Mouse (Mus musculus) erythroblast, embryonic 14.5 days (primary cell): ENCODE results near the gene Dnajb3. TPM values are rescaled to one million over a fixed set of nuclear protein-coding genes. Genes with fewer than 3 reads are reported as not detected.

Source experiments
- H3K27me3 ChIP-seq: 2 replicates; pipeline ENCODE4 v1.6.1; 2012; ENCODE audit warnings: inconsistent platforms; ENCODE audit not compliant: control insufficient read depth
- H3K36me3 ChIP-seq: 2 replicates; pipeline ENCODE4 v1.6.1; 2012; ENCODE audit warnings: mild to moderate bottlenecking, inconsistent platforms; ENCODE audit not compliant: control insufficient read depth
- H3K4me1 ChIP-seq: 2 replicates; pipeline ENCODE4 v1.6.1; 2012; ENCODE audit warnings: inconsistent platforms; ENCODE audit not compliant: control insufficient read depth
- H3K4me3 ChIP-seq: replicated peaks from 2 replicates; pipeline ENCODE3; 2012; ENCODE audit warnings: moderate library complexity, mild to moderate bottlenecking, inconsistent platforms
- H3K9me3 ChIP-seq: 2 replicates; pipeline ENCODE4 v1.6.1; 2012; ENCODE audit warnings: low read length, inconsistent platforms, mixed read lengths; ENCODE audit not compliant: control insufficient read depth
- GATA1 ChIP-seq: IDR thresholded peaks from 2 replicates; pipeline ENCODE4 v1.6.1; 2012; ENCODE audit warnings: low read length, inconsistent platforms, mixed read lengths
- TAL1 ChIP-seq: IDR thresholded peaks from 3 replicates; pipeline ENCODE4 v1.6.1; 2012; ENCODE audit warnings: low read length, inconsistent platforms, mixed read lengths
- polyA plus RNA-seq: library from polyadenylated mRNA; stranded (reverse); fragments of >175 nt; gene quantifications from 2 replicates; pipeline ENCODE4 v1.2.3, GENCODE M21; 2012

Gene Dnajb3
- polyA plus RNA-seq, 1 experiment, result 5.5 TPM

GRCm38 (mm10) chr1:88219054-88219453, 13.5 kb upstream of the Dnajb3 start:
- Histone ChIP-seq H3K4me1 (no peaks in the 10 kb centered on the region), H3K27me3 (no peaks in the 10 kb centered on the region), H3K4me3 (no peak overlapping the region), H3K9me3 (peaks cover 14% of the 10 kb centered on the region), H3K36me3 (no peaks in the 10 kb centered on the region)
- TF ChIP-seq GATA1, result no peak
- no peak for TF ChIP-seq TAL1

- Histone ChIP-seq H3K36me3 (no peaks in the 10 kb centered on the region), H3K4me3 (no peak overlapping the region), H3K9me3 (peaks cover 16% of the 10 kb centered on the region), H3K27me3 (no peaks in the 10 kb centered on the region), H3K4me1 (peaks cover 3% of the 10 kb centered on the region; the same call in 1 of the 2 replicates)
- no peak for TF ChIP-seq GATA1
- no peak for TF ChIP-seq TAL1
Observed at GRCm38 (mm10) chr1:88218591-88218990, 13.0 kb upstream of the Dnajb3 start.

DNA sequence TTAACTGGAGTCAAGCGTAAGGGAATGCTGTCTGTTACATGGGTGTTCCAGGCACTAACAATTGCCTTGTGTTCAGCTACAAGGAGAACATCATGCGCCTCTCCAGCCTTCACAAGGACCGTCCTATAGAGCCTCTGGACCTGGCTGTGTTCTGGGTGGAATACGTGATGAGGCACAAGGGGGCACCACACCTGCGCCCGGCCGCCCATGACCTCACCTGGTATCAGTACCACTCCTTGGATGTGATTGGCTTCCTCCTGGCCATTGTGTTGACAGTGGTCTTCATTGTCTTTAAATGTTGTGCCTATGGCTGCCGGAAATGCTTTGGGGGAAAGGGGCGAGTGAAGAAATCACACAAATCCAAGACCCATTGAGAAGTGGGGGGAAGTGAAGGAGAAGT, 12.5 kb upstream of the Dnajb3 start:
- TF ChIP-seq GATA1, result no peak
- no peak for TF ChIP-seq TAL1
- H3K27me3 ChIP-seq, result no peaks in the 10 kb centered on the region
- peaks cover 16% of the 10 kb centered on the region for H3K9me3 ChIP-seq
- no peak overlapping the region for H3K4me3 ChIP-seq
- H3K4me1 ChIP-seq, result peaks cover 3% of the 10 kb centered on the region; the same call in 1 of the 2 replicates
- H3K36me3 ChIP-seq, result no peaks in the 10 kb centered on the region

DNA sequence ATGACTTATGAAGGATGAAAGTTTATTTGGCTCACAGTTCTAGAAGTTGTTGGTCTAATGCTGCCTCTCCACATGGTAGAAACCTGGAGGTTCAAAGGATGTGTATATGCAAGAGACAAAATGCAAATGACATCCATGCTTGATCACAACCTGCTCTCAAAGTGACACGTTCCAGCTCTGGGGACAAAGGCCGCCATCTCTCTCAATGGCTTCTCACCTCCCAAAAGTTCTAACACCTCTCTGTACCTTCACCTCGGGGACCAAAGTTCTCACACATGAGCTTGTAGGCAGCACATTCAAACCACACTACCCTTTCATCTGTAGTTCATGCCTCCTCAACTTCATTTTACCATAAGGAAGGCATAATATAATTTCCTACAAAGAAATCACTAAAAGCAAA, 12.0 kb upstream of the Dnajb3 start:
- Histone ChIP-seq H3K9me3 (peaks cover 16% of the 10 kb centered on the region), H3K27me3 (no peaks in the 10 kb centered on the region), H3K4me3 (no peak overlapping the region), H3K4me1 (peaks cover 3% of the 10 kb centered on the region; the same call in 1 of the 2 replicates), H3K36me3 (no peaks in the 10 kb centered on the region)
- TF ChIP-seq TAL1, result no peak
- TF ChIP-seq GATA1, result no peak

GRCm38 (mm10) chr1:88217144-88217543, 11.6 kb upstream of the Dnajb3 start:
- Histone ChIP-seq H3K4me1 (peaks cover 3% of the 10 kb centered on the region; the same call in 1 of the 2 replicates), H3K4me3 (no peak overlapping the region), H3K27me3 (no peaks in the 10 kb centered on the region), H3K36me3 (no peaks in the 10 kb centered on the region), H3K9me3 (peaks cover 16% of the 10 kb centered on the region)
- TF ChIP-seq GATA1 (no peak), TAL1 (no peak)

DNA sequence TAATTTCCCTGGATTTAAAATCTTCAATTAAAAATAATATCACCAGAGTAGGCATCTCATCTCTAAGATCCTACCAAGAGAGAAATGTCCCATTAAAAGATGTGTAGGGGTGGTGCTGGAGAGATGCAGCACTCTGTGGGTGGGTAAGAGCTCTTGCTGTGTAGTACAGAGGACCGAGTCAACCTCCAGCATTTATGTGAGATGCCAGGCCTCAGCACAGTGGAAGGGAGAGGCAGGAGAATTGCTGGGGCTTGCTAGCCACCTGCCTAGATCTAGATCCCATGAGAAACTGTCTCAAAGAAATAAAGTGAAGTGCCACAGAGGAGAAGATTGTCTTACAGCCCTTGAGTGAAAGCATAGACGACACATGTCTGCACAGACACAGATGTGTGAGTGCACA, 11.0 kb upstream of the Dnajb3 start:
- H3K4me3 ChIP-seq, result no peak overlapping the region
- H3K36me3 ChIP-seq, result no peaks in the 10 kb centered on the region
- H3K9me3 ChIP-seq, result peaks cover 21% of the 10 kb centered on the region
- TF ChIP-seq GATA1, result no peak
- peaks cover 3% of the 10 kb centered on the region; the same call in 1 of the 2 replicates for H3K4me1 ChIP-seq
- H3K27me3 ChIP-seq, result no peaks in the 10 kb centered on the region

DNA sequence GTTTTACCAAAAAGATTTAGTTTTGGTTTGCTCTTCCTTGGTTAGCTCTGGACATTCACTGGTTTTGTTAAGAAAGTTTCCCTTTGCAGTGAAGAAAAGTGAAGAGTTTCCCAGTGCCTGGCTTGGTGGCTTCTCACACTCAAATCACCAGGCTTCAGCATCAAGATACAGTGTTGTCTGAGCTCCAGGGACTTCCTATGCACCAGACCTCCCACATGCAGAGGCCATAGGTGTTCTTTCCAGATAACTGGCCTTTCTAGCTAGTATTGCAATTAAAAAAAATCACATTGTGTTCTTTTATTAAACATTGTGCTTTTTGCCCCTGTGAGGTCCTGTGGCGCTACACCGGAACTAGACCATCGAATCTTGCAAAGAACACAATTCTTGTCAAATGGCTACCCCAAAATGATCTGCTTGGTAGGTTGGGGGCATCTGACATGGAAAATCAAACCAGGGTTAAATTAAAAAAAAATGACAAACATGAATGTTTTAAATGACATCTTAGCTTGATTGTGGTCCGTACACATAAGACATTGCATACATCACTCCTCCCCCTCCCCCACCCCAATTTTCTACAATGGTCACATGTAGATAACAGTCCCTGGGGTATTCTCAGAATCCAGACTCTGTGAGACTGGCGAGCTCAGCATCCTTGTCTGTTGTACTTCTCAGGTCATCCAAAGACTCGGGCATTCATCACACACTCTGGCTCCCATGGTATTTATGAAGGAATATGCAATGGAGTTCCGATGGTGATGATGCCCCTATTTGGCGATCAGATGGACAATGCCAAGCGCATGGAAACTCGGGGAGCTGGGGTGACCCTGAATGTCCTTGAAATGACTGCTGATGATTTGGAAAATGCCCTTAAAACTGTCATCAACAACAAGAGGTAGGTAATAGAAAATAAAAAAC, 10.1 kb upstream of the Dnajb3 start:
- no peaks in the 10 kb centered on the region for H3K36me3 ChIP-seq
- H3K27me3 ChIP-seq, result no peaks in the 10 kb centered on the region
- H3K4me1 ChIP-seq, result peaks cover 3% of the 10 kb centered on the region; the same call in 1 of the 2 replicates
- no peak overlapping the region for H3K4me3 ChIP-seq
- TF ChIP-seq GATA1, result no peak
- no peak for TF ChIP-seq TAL1
- peaks cover 21% of the 10 kb centered on the region for H3K9me3 ChIP-seq

DNA sequence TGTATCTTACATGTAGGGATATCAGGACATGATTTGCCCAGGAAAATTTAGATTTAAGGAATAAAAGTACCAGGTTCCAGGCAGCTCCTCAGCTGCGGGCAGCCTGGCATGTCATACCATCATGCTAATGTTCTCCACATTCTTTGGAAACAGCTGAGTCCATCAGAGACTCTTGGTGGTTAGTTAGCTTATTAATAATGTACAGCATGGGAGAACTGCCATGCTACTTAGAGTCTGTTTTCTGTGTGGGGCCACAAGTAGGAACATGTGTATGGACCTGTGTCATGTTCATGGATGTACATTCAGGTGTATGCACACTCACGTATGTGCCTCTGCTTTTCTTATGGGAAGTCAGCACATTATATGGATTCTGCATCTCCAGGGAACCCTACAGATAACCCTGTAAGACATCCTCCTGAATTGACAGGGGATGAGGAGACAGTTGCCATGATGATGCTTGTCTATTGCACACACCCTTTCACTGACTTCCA, 8.9 kb upstream of the Dnajb3 start:
- Histone ChIP-seq H3K4me3 (no peak overlapping the region), H3K27me3 (no peaks in the 10 kb centered on the region), H3K36me3 (no peaks in the 10 kb centered on the region), H3K9me3 (peaks cover 21% of the 10 kb centered on the region), H3K4me1 (peaks cover 8% of the 10 kb centered on the region)
- no peak for TF ChIP-seq TAL1
- no peak for TF ChIP-seq GATA1

DNA sequence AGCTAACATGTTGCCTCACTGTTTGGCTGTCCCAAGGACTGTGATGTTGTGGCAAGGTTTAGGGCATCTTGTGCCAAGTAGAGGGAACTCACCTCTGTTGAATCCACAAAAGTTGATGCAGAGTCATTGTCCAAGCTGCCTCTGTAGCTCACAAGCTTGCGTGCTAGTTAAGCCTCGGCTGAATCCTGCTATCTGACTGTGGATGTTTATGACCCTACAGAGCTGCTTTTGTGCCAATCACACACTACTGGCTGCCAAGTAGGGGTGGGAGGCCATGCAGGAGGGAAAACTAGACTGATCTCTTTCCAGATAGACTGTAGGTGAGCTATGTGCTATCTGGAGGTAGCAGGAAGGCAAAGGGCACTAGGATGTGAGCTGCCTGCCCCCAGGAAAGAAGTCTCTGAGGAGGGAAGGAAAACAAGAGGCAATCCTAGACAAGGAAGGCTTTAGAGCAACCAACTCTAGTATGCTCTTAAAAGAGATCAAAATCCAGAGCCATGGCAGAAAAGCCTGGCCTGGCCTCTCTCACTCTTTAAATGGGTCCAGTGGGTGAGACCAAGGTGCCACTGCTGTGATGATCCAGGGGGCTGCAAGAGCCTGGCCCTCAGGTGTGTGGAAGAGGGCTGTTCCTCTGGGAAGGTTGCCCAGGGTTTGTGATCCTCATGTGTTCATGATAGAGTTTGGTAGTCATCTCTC, 8.3 kb upstream of the Dnajb3 start:
- 0 out of 2 replicates have a peak, but pooled peaks cover 2% of the 10 kb centered on the region for H3K36me3 ChIP-seq
- peaks cover 13% of the 10 kb centered on the region for H3K4me1 ChIP-seq
- peaks cover 21% of the 10 kb centered on the region for H3K9me3 ChIP-seq
- TF ChIP-seq TAL1, result no peak
- H3K27me3 ChIP-seq, result no peaks in the 10 kb centered on the region
- no peak overlapping the region for H3K4me3 ChIP-seq
